Mouse (Mus musculus) ES-E14 (cell line): ENCODE results near the gene AL732309.1.

Experiments used
- ZC3H11A ChIP-seq: IDR thresholded peaks from 2 replicates; pipeline ENCODE4 v1.6.1; 2012; ENCODE audit warnings: low read depth, mild to moderate bottlenecking, inconsistent platforms, low read length, borderline replicate concordance
- ZNF384 ChIP-seq: IDR thresholded peaks from 2 replicates; pipeline ENCODE4 v1.6.1; 2012; ENCODE audit warnings: low read depth, low read length, inconsistent platforms

- TF ChIP-seq ZC3H11A, result no peak
- no peak for TF ChIP-seq ZNF384
Measured at GRCm38 (mm10) chr2:25266720-25267119, 20.1 kb upstream of the AL732309.1 start.
